Mouse (Mus musculus): ENCODE data around the gene Zfp354c. TPM values are rescaled to one million over a fixed set of nuclear protein-coding genes. Genes with fewer than 3 reads are reported as not detected.

The Zfp354c gene
- 0.76 and 1.2 TPM in 2 replicates for polyA plus RNA-seq (2012; rRNA removed)

GRCm38 (mm10) chr11:50827010-50827953, at the start of gene Zfp354c:
Gene Zfp354c, minus strand, starts transcription at chr11:50827724.
- no peak within 1 kb of the TSS for H3K27ac ChIP-seq (ENCODE audit: insufficient read depth, low read length)
- 2% methylated on average over 45 of the region's 45 CpGs for WGBS
- DNase-seq (ENCODE audit: low read depth in 1 of 2, low spot score in 2 of 2), result peak; percentile 26 to 83
- no peaks in the 10 kb centered on the region for H3K27me3 ChIP-seq (ENCODE audit: control insufficient read depth, insufficient read depth, low read length)
- TF ChIP-seq POLR2A (IDR thresholded peaks at IDR 0.05; ENCODE audit: low read depth, low read length) (peak; percentile 43), CTCF (IDR thresholded peaks at IDR 0.05; ENCODE audit: extremely low read depth, insufficient read depth, insufficient read length, insufficient replicate concordance) (no peak)
- H3K36me3 ChIP-seq (ENCODE audit: control insufficient read depth, insufficient read depth, low read length), result no peaks in the 10 kb centered on the region; the same call in 1 of the 2 replicates
- H3K4me3 ChIP-seq (ENCODE audit: extremely low read depth, insufficient read depth, insufficient read length), result peak within 1 kb of the TSS; percentile 91
- H3K4me1 ChIP-seq (ENCODE audit: control insufficient read depth, insufficient read depth, insufficient read length), result peaks cover 5% of the 10 kb centered on the region; the same call in 1 of the 2 replicates

- Histone ChIP-seq H3K4me1 (ENCODE audit: control insufficient read depth, insufficient read depth, insufficient read length) (peaks cover 11% of the 10 kb centered on the region), H3K27me3 (ENCODE audit: control insufficient read depth, insufficient read depth, low read length) (peaks cover 3% of the 10 kb centered on the region; the same call in 1 of the 2 replicates), H3K36me3 (ENCODE audit: control insufficient read depth, insufficient read depth, low read length) (no peaks in the 10 kb centered on the region), H3K4me3 (ENCODE audit: extremely low read depth, insufficient read depth, insufficient read length) (peak overlapping the region; percentile 54; the same call in 1 of the 2 replicates), H3K27ac (ENCODE audit: insufficient read depth, low read length) (no peak overlapping the region)
- TF ChIP-seq POLR2A (IDR thresholded peaks at IDR 0.05; ENCODE audit: low read depth, low read length) (no peak), CTCF (IDR thresholded peaks at IDR 0.05; ENCODE audit: extremely low read depth, insufficient read depth, insufficient read length, insufficient replicate concordance) (no peak)
- peak in 1 of 2 experiments; percentile 34 for DNase-seq (ENCODE audit: low read depth in 1 of 2, low spot score in 2 of 2)
- under 1% methylated on average over 68 of the region's 72 CpGs for WGBS
These were observed 23.6 kb upstream of the Zfp354c start for GRCm38 (mm10) chr11:50850989-50851601.

- Histone ChIP-seq H3K27ac (ENCODE audit: insufficient read depth, low read length) (no peak within 1 kb of the TSS), H3K4me1 (ENCODE audit: control insufficient read depth, insufficient read depth, insufficient read length) (peaks cover 11% of the 10 kb centered on the region), H3K4me3 (ENCODE audit: extremely low read depth, insufficient read depth, insufficient read length) (peak within 1 kb of the TSS; percentile 54), H3K36me3 (ENCODE audit: control insufficient read depth, insufficient read depth, low read length) (no peaks in the 10 kb centered on the region), H3K27me3 (ENCODE audit: control insufficient read depth, insufficient read depth, low read length) (peaks cover 3% of the 10 kb centered on the region; the same call in 1 of the 2 replicates)
- TF ChIP-seq POLR2A (IDR thresholded peaks at IDR 0.05; ENCODE audit: low read depth, low read length), result no peak
- TF ChIP-seq CTCF (IDR thresholded peaks at IDR 0.05; ENCODE audit: extremely low read depth, insufficient read depth, insufficient read length, insufficient replicate concordance), result no peak
- peak; percentile 28 to 47 for DNase-seq (ENCODE audit: low read depth in 1 of 2, low spot score in 2 of 2)
- 1% methylated on average over 11 of the region's 11 CpGs for WGBS
These were observed 22.7 kb upstream of the Zfp354c start, which contains the start of gene Grm6 for GRCm38 (mm10) chr11:50850177-50850735. Gene Grm6, plus strand, starts transcription at chr11:50850685.

GRCm38 (mm10) chr11:50849310-50849709, 21.8 kb upstream of the Zfp354c start:
- H3K27ac ChIP-seq (ENCODE audit: insufficient read depth, low read length), result peak overlapping the region; percentile 40; the same call in 1 of the 2 replicates
- H3K4me1 ChIP-seq (ENCODE audit: control insufficient read depth, insufficient read depth, insufficient read length), result peaks cover 11% of the 10 kb centered on the region
- peaks cover 3% of the 10 kb centered on the region; the same call in 1 of the 2 replicates for H3K27me3 ChIP-seq (ENCODE audit: control insufficient read depth, insufficient read depth, low read length)
- peak overlapping the region; percentile 54; the same call in 1 of the 2 replicates for H3K4me3 ChIP-seq (ENCODE audit: extremely low read depth, insufficient read depth, insufficient read length)
- no peak for TF ChIP-seq CTCF (IDR thresholded peaks at IDR 0.05; ENCODE audit: extremely low read depth, insufficient read depth, insufficient read length, insufficient replicate concordance)
- TF ChIP-seq POLR2A (IDR thresholded peaks at IDR 0.05; ENCODE audit: low read depth, low read length), result no peak
- no peaks in the 10 kb centered on the region for H3K36me3 ChIP-seq (ENCODE audit: control insufficient read depth, insufficient read depth, low read length)
- WGBS, result 1% methylated on average over 10 of the region's 10 CpGs
- peak in 1 of 2 experiments; percentile 58 for DNase-seq (ENCODE audit: low read depth in 1 of 2, low spot score in 2 of 2)

GRCm38 (mm10) chr11:50848520-50849137, 21.1 kb upstream of the Zfp354c start:
- peaks cover 3% of the 10 kb centered on the region; the same call in 1 of the 2 replicates for H3K27me3 ChIP-seq (ENCODE audit: control insufficient read depth, insufficient read depth, low read length)
- no peak overlapping the region for H3K4me3 ChIP-seq (ENCODE audit: extremely low read depth, insufficient read depth, insufficient read length)
- peaks cover 11% of the 10 kb centered on the region for H3K4me1 ChIP-seq (ENCODE audit: control insufficient read depth, insufficient read depth, insufficient read length)
- H3K27ac ChIP-seq (ENCODE audit: insufficient read depth, low read length), result peak overlapping the region; percentile 40; the same call in 1 of the 2 replicates
- 42% methylated on average over 3 of the region's 3 CpGs for WGBS
- TF ChIP-seq POLR2A (IDR thresholded peaks at IDR 0.05; ENCODE audit: low read depth, low read length) (no peak), CTCF (IDR thresholded peaks at IDR 0.05; ENCODE audit: extremely low read depth, insufficient read depth, insufficient read length, insufficient replicate concordance) (no peak)
- DNase-seq (ENCODE audit: low read depth in 1 of 2, low spot score in 2 of 2), result peak in 1 of 2 experiments; percentile 43
- H3K36me3 ChIP-seq (ENCODE audit: control insufficient read depth, insufficient read depth, low read length), result no peaks in the 10 kb centered on the region

GRCm38 (mm10) chr11:50847047-50847446, 19.5 kb upstream of the Zfp354c start:
- H3K27me3 ChIP-seq (ENCODE audit: control insufficient read depth, insufficient read depth, low read length), result peaks cover 3% of the 10 kb centered on the region; the same call in 1 of the 2 replicates
- WGBS, result 85% methylated on average over 5 of the region's 5 CpGs
- no peak for DNase-seq (ENCODE audit: low read depth in 1 of 2, low spot score in 2 of 2)

More at GRCm38 (mm10) chr11:50847047-50847446, 19.5 kb upstream of the Zfp354c start:
- H3K4me1 ChIP-seq (ENCODE audit: control insufficient read depth, insufficient read depth, insufficient read length), result peaks cover 11% of the 10 kb centered on the region
- no peak overlapping the region for H3K27ac ChIP-seq (ENCODE audit: insufficient read depth, low read length)
- TF ChIP-seq CTCF (IDR thresholded peaks at IDR 0.05; ENCODE audit: extremely low read depth, insufficient read depth, insufficient read length, insufficient replicate concordance), result peak; percentile 19; the same call in 1 of the 2 replicates
- TF ChIP-seq POLR2A (IDR thresholded peaks at IDR 0.05; ENCODE audit: low read depth, low read length), result no peak
- H3K36me3 ChIP-seq (ENCODE audit: control insufficient read depth, insufficient read depth, low read length), result no peaks in the 10 kb centered on the region
- no peak overlapping the region for H3K4me3 ChIP-seq (ENCODE audit: extremely low read depth, insufficient read depth, insufficient read length)
